Mouse (Mus musculus): ENCODE data around the gene Idi1. TPM values are rescaled to one million over a fixed set of nuclear protein-coding genes. Genes with fewer than 3 reads are reported as not detected.
A peak's percentile ranks its signal among the peaks of the same experiment; 100 is the strongest.
"Not testable (repeated sequence)": the region's sequence is repeated elsewhere in the genome, so short reads cannot be mapped to it uniquely, and the experiment has no call there.

Idi1 gene
- 162 and 168 TPM in 2 replicates for polyA plus RNA-seq (2014; fragmentation: Nextera tagmentation; extraction: Ambion mirVana)

GRCm38 (mm10) chr13:8885445-8886184 lies at the start of gene Idi1:
Gene Idi1, plus strand, starts transcription at chr13:8885501.
- peak within 1 kb of the TSS; percentile 69 for H3K4me3 ChIP-seq (ENCODE audit: low read depth, low read length)
- peaks cover 6% of the 10 kb centered on the region for H3K36me3 ChIP-seq (ENCODE audit: control insufficient read depth, insufficient read depth, low read length)
- peak within 1 kb of the TSS; percentile 76 for H3K9ac ChIP-seq (ENCODE audit: low read length)
- ATAC-seq (replicated peaks; ENCODE audit: low FRiP score) (peak; percentile 100), DNase-seq (ENCODE audit: low spot score) (peak; percentile 97)
- no peaks in the 10 kb centered on the region for H3K27me3 ChIP-seq (ENCODE audit: control insufficient read depth, insufficient read depth, low read length)
- no peaks in the 10 kb centered on the region for H3K9me3 ChIP-seq (ENCODE audit: control insufficient read depth, low read length)
- WGBS = under 1% methylated on average over 46 of the region's 46 CpGs
- peak within 1 kb of the TSS; percentile 54 for H3K4me2 ChIP-seq (ENCODE audit: low read depth, low read length, severe bottlenecking)
- H3K27ac ChIP-seq (ENCODE audit: low read depth, low read length) = peak within 1 kb of the TSS; percentile 95
- no peaks in the 10 kb centered on the region for H3K4me1 ChIP-seq (replicated peaks; ENCODE audit: control insufficient read depth, insufficient read depth, low read length)

GRCm38 (mm10) chr13:8838394-8838793 lies 46.9 kb upstream of the Idi1 start:
- no peak overlapping the region for H3K4me2 ChIP-seq (ENCODE audit: low read depth, low read length, severe bottlenecking)
- peaks cover 9% of the 10 kb centered on the region for H3K36me3 ChIP-seq (ENCODE audit: control insufficient read depth, insufficient read depth, low read length)
- H3K9me3 ChIP-seq (ENCODE audit: control insufficient read depth, low read length) = no peaks in the 10 kb centered on the region
- no peak overlapping the region for H3K9ac ChIP-seq (ENCODE audit: low read length)
- ATAC-seq (replicated peaks; ENCODE audit: low FRiP score) = no peak; the same call in 1 of the 2 replicates
- no peaks in the 10 kb centered on the region for H3K27me3 ChIP-seq (ENCODE audit: control insufficient read depth, insufficient read depth, low read length)
- WGBS = 21% methylated on average over 3 of the region's 3 CpGs
- DNase-seq (ENCODE audit: low spot score) = no peak
- H3K27ac ChIP-seq (ENCODE audit: low read depth, low read length) = no peak overlapping the region
- H3K4me3 ChIP-seq (ENCODE audit: low read depth, low read length) = no peak overlapping the region
- H3K4me1 ChIP-seq (replicated peaks; ENCODE audit: control insufficient read depth, insufficient read depth, low read length) = peaks cover 5% of the 10 kb centered on the region; the same call in 1 of the 2 replicates

GRCm38 (mm10) chr13:8839111-8839510 lies 46.2 kb upstream of the Idi1 start:
- H3K4me1 ChIP-seq (replicated peaks; ENCODE audit: control insufficient read depth, insufficient read depth, low read length) = peaks cover 5% of the 10 kb centered on the region; the same call in 1 of the 2 replicates
- ATAC-seq (replicated peaks; ENCODE audit: low FRiP score) = no peak
- 90% methylated on average over 10 of the region's 10 CpGs for WGBS

GRCm38 (mm10) chr13:8839937-8840336 lies 45.4 kb upstream of the Idi1 start:
- no peaks in the 10 kb centered on the region for H3K27me3 ChIP-seq (ENCODE audit: control insufficient read depth, insufficient read depth, low read length)
- no peak overlapping the region for H3K4me2 ChIP-seq (ENCODE audit: low read depth, low read length, severe bottlenecking)
- DNase-seq (ENCODE audit: low spot score) (no peak), ATAC-seq (replicated peaks; ENCODE audit: low FRiP score) (no peak)
- no peaks in the 10 kb centered on the region for H3K9me3 ChIP-seq (ENCODE audit: control insufficient read depth, low read length)
- no peak overlapping the region for H3K9ac ChIP-seq (ENCODE audit: low read length)
- H3K36me3 ChIP-seq (ENCODE audit: control insufficient read depth, insufficient read depth, low read length) = peaks cover 5% of the 10 kb centered on the region
- H3K4me1 ChIP-seq (replicated peaks; ENCODE audit: control insufficient read depth, insufficient read depth, low read length) = peaks cover 5% of the 10 kb centered on the region; the same call in 1 of the 2 replicates
- H3K4me3 ChIP-seq (ENCODE audit: low read depth, low read length) = no peak overlapping the region
- WGBS = 79% methylated on average over 6 of the region's 6 CpGs
- H3K27ac ChIP-seq (ENCODE audit: low read depth, low read length) = no peak overlapping the region

More at GRCm38 (mm10) chr13:8839111-8839510, 46.2 kb upstream of the Idi1 start:
- Histone ChIP-seq H3K9me3 (ENCODE audit: control insufficient read depth, low read length) (no peaks in the 10 kb centered on the region), H3K27ac (ENCODE audit: low read depth, low read length) (no peak overlapping the region), H3K4me3 (ENCODE audit: low read depth, low read length) (no peak overlapping the region), H3K27me3 (ENCODE audit: control insufficient read depth, insufficient read depth, low read length) (no peaks in the 10 kb centered on the region), H3K36me3 (ENCODE audit: control insufficient read depth, insufficient read depth, low read length) (peaks cover 9% of the 10 kb centered on the region), H3K4me2 (ENCODE audit: low read depth, low read length, severe bottlenecking) (no peak overlapping the region), H3K9ac (ENCODE audit: low read length) (no peak overlapping the region)
- DNase-seq (ENCODE audit: low spot score) = no peak

GRCm38 (mm10) chr13:8840941-8841340 lies 44.4 kb upstream of the Idi1 start:
- H3K36me3 ChIP-seq (ENCODE audit: control insufficient read depth, insufficient read depth, low read length) = peaks cover 5% of the 10 kb centered on the region
- ATAC-seq (replicated peaks; ENCODE audit: low FRiP score) (no peak), DNase-seq (ENCODE audit: low spot score) (no peak)
- no peak overlapping the region for H3K27ac ChIP-seq (ENCODE audit: low read depth, low read length)
- no peak overlapping the region for H3K4me2 ChIP-seq (ENCODE audit: low read depth, low read length, severe bottlenecking)
- no peak overlapping the region for H3K9ac ChIP-seq (ENCODE audit: low read length)
- H3K4me1 ChIP-seq (replicated peaks; ENCODE audit: control insufficient read depth, insufficient read depth, low read length) = peaks cover 5% of the 10 kb centered on the region; the same call in 1 of the 2 replicates
- H3K4me3 ChIP-seq (ENCODE audit: low read depth, low read length) = no peak overlapping the region
- no peaks in the 10 kb centered on the region for H3K27me3 ChIP-seq (ENCODE audit: control insufficient read depth, insufficient read depth, low read length)
- no peaks in the 10 kb centered on the region for H3K9me3 ChIP-seq (ENCODE audit: control insufficient read depth, low read length)
- WGBS = 90% methylated on average over 2 of the region's 2 CpGs

- not testable (repeated sequence) for DNase-seq (ENCODE audit: low spot score); H3K27me3 ChIP-seq (ENCODE audit: control insufficient read depth, insufficient read depth, low read length); H3K4me3 ChIP-seq (ENCODE audit: low read depth, low read length); H3K9ac ChIP-seq (ENCODE audit: low read length); H3K9me3 ChIP-seq (ENCODE audit: control insufficient read depth, low read length); ATAC-seq (replicated peaks; ENCODE audit: low FRiP score); H3K4me1 ChIP-seq (replicated peaks; ENCODE audit: control insufficient read depth, insufficient read depth, low read length); H3K36me3 ChIP-seq (ENCODE audit: control insufficient read depth, insufficient read depth, low read length); H3K27ac ChIP-seq (ENCODE audit: low read depth, low read length); H3K4me2 ChIP-seq (ENCODE audit: low read depth, low read length, severe bottlenecking)
- 93% methylated on average over 7 of the region's 7 CpGs for WGBS
Observed at GRCm38 (mm10) chr13:8841846-8842245, 43.5 kb upstream of the Idi1 start.

- no peak for ATAC-seq (replicated peaks; ENCODE audit: low FRiP score)
- Histone ChIP-seq H3K9me3 (ENCODE audit: control insufficient read depth, low read length) (no peaks in the 10 kb centered on the region), H3K9ac (ENCODE audit: low read length) (no peak overlapping the region), H3K36me3 (ENCODE audit: control insufficient read depth, insufficient read depth, low read length) (peaks cover 5% of the 10 kb centered on the region), H3K4me1 (replicated peaks; ENCODE audit: control insufficient read depth, insufficient read depth, low read length) (peaks cover 5% of the 10 kb centered on the region; the same call in 1 of the 2 replicates), H3K27me3 (ENCODE audit: control insufficient read depth, insufficient read depth, low read length) (no peaks in the 10 kb centered on the region), H3K4me2 (ENCODE audit: low read depth, low read length, severe bottlenecking) (no peak overlapping the region), H3K4me3 (ENCODE audit: low read depth, low read length) (no peak overlapping the region), H3K27ac (ENCODE audit: low read depth, low read length) (no peak overlapping the region)
- DNase-seq (ENCODE audit: low spot score) = no peak
- WGBS = 94% methylated on average over 3 of the region's 3 CpGs
Observed at GRCm38 (mm10) chr13:8842273-8842672, 43.0 kb upstream of the Idi1 start.

GRCm38 (mm10) chr13:8847702-8848101 lies 37.6 kb upstream of the Idi1 start:
- H3K4me1 ChIP-seq (replicated peaks; ENCODE audit: control insufficient read depth, insufficient read depth, low read length) = no peaks in the 10 kb centered on the region
- WGBS = 66% methylated on average over 2 of the region's 2 CpGs
- no peak for DNase-seq (ENCODE audit: low spot score)
- H3K4me2 ChIP-seq (ENCODE audit: low read depth, low read length, severe bottlenecking) = no peak overlapping the region
- no peak overlapping the region for H3K4me3 ChIP-seq (ENCODE audit: low read depth, low read length)
- no peak overlapping the region for H3K27ac ChIP-seq (ENCODE audit: low read depth, low read length)
- H3K9ac ChIP-seq (ENCODE audit: low read length) = no peak overlapping the region
- H3K9me3 ChIP-seq (ENCODE audit: control insufficient read depth, low read length) = no peaks in the 10 kb centered on the region
- ATAC-seq (replicated peaks; ENCODE audit: low FRiP score) = no peak
- H3K27me3 ChIP-seq (ENCODE audit: control insufficient read depth, insufficient read depth, low read length) = no peaks in the 10 kb centered on the region
- no peaks in the 10 kb centered on the region; the same call in 1 of the 2 replicates for H3K36me3 ChIP-seq (ENCODE audit: control insufficient read depth, insufficient read depth, low read length)

GRCm38 (mm10) chr13:8849311-8849710 lies 36.0 kb upstream of the Idi1 start:
- ATAC-seq (replicated peaks; ENCODE audit: low FRiP score) (no peak), DNase-seq (ENCODE audit: low spot score) (no peak)
- no peak overlapping the region for H3K9ac ChIP-seq (ENCODE audit: low read length)
- no peak overlapping the region for H3K27ac ChIP-seq (ENCODE audit: low read depth, low read length)
- H3K36me3 ChIP-seq (ENCODE audit: control insufficient read depth, insufficient read depth, low read length) = no peaks in the 10 kb centered on the region; the same call in 1 of the 2 replicates
- 91% methylated on average over 1 of the region's 1 CpGs for WGBS
- H3K27me3 ChIP-seq (ENCODE audit: control insufficient read depth, insufficient read depth, low read length) = no peaks in the 10 kb centered on the region
- no peaks in the 10 kb centered on the region for H3K4me1 ChIP-seq (replicated peaks; ENCODE audit: control insufficient read depth, insufficient read depth, low read length)
- H3K4me3 ChIP-seq (ENCODE audit: low read depth, low read length) = no peak overlapping the region
- H3K4me2 ChIP-seq (ENCODE audit: low read depth, low read length, severe bottlenecking) = no peak overlapping the region
- H3K9me3 ChIP-seq (ENCODE audit: control insufficient read depth, low read length) = no peaks in the 10 kb centered on the region
